Mouse (Mus musculus) retina, postnatal 1 day (tissue): Measurements from ENCODE around the gene Clec2h.
A peak's percentile ranks its signal among the peaks of the same experiment; 100 is the strongest.
"Not testable (repeated sequence)": the region's sequence is repeated elsewhere in the genome, so short reads cannot be mapped to it uniquely, and the experiment has no call there.

Experiments
- DNase-seq: peaks from one replicate; pipeline ENCODE4 v3.0.0-alpha.2; 2012

Gene Clec2h

DNA sequence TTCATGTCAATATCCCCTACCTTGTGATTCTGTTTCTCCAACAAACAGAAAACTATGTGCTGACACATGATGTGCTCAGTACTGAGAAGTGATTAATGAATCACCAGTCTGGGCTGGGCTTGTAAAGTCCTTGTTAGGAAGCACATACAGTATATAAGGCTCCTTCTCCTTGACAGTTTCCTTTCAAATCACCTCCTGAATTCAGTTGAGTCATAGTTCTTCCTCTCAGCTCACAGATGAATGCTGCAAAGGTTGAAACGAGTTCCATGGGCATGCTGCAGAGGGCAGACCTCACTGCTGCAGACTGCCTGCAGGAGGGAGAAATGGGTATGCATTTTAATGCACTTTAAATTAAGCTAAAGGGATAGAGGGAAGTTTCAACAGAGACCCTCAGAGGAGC lies at the start of gene Clec2h:
Clec2h (plus strand) TSS at position 180 of the 400 bp plus-strand sequence.
- DNase-seq = no peak

DNA sequence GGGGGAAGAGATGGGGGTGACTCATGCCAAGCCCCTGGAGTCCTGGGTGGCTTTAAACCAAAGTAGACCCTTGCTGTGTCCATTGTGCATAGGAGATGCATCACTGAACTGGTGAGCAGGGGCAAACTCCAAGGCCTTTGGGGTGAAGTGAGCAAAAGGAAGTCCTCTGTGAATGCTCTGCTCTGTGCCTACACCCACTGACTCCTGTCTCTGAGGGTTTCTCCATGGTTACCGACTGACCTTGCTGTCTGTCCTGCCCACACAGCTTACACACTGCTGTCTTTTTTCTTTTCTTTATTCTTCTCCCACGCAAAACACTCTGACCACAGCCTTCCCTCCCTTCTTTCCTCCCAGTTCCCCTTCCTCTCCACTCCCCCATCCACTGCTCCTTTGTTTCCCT lies 39.5 kb upstream of the Clec2h start:
- no peak for DNase-seq

DNA sequence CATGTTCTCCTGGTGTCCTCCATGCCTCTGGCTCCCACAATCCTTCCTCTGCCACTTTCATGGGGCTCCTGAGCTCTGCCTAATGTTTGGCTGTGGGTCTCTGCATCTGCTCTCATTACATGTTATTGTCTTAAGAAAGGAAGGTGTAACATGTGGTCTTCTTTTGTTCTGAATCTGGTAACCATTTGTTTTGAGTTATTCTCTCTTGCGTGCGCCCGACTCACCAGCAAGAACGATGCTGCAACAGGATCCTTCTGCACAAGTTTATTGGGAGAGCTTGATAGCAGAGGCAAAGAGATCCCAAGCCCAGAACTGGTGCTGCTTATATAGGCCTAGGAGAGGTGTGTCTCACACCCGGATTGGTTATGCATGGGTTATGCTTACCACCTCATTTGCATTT lies 38.8 kb upstream of the Clec2h start, which contains the start of gene Klrb1a:
Klrb1a (minus strand) TSS at position 101 of the 400 bp plus-strand sequence.
- DNase-seq = not testable (repeated sequence)

DNA sequence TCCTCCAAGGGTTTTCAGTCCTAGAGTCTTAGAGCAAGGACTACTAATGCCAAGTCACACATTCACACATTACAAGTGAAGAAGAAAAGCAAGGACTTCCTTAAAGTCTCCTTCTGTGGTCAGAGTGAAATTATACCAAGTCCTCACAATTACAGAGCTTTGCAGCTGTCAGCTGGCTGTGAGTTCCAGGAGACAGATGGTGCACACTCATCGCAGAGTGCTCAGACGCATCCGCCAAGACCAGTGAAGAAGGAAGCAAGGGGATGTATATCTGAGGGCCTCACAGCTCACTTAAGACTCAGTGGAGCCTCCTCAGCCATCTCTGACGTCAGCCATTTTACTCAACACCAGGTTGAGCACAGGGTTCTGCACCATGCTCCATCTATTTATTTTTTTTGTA lies 37.8 kb upstream of the Clec2h start:
- DNase-seq = no peak

DNA sequence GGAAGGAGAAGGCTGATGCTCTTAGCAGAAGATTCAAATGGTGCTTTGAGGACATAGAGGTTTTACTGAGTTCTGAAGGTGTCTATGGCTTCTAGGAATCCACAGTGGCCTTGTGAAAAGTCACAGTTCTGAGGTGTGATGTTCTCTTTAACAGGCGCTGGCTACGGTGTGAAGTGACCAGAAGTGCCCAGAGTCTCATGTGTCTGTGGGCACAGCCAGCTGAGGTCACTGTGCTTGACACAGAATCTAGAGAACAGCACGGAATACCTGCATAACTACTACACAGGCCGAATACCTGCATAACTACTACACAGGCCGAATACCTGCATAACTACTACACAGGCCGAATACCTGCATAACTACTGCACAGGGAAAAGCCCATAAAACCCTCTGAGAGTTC lies 36.9 kb upstream of the Clec2h start:
- DNase-seq = not testable (repeated sequence)

DNA sequence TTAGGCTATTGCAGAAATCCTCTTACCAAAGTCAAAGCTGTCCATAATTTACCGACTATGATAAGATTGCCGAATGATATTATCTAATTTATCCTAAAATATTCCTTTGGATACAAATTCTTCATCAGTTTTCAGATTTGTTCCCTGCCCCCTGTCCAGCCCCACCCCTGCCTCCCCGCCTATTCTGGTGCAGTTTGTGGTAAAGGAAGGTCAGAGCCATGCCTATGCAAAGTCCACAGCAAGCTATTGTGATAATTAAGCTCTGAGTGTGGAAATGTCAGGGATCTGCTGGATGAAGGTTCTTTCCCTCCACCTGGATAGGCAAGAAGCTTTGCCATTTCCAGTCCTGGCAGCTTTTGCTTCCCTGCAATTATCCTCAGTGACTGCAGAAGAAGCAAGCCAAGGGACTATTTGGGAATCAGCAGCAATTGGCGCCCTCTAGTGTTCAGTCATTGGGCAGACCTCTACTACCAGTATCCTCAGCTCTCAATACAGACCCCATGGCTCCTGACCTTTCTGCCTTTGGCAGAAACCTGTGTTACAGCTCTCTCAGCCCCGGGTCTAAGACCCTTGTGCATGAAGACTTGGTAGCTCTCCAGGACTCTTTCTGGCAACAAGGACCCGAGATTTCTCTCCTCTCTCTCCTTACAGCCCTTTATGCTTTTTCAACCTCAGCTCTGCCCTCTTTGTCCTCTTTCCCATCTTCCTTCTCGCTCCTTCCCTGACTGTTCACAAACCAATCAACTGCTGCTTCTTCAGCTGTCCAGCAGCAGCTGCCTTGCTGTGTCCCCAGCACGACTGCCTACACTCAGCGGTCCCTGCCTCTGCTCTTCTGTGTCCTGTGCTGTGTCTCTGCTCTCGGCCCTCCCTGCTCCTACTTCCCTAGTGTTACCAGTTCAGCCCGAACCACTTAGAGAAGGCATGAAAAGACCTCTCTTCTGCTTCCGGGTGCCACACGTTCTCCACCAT lies 32.1 kb upstream of the Clec2h start:
- peak; percentile 82 for DNase-seq

DNA sequence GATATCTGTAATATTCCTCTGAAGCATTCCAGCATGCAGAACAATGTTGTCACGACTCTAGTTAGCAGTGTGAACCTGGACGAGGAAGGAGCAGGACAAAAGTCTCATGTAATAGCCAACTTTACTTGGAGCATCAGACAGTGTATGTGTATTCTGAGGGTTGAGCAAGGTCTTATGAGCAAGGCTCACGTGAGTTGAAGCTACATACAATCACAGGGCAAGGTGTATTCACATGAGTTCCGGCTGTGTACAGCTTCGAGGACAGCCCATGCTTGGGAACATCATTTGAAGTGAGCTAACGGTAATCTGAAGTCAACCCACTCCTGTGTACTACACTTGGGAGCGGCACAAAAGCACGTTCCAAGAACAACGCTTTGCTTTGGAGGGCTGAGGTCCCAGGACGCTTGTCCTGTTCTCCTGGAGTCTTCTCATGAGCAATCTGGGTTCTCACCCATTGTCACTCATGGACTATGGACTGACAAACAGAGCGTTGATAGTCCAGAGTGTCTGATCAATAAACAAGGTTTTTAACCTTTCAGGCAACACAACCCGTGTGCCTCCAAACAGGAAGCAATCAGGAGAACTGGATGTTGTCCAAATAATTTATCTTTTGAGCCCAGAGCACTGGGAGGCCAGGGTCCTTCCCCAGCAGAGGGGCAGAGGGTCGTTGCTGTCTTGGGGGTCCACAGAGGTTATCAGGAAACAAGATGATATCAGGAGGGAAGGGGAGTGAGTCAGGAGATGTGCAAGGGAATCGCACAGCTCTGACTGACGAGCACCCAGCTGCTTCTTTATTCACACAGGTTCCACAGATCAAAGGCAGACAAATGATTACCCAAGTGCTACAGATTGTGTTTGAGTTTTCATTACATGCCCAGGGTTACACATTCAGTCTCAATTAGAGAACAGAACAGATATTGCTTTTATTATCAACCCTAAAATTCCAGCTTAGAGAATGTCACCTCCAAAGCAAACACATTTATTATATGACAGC lies 31.0 kb upstream of the Clec2h start:
- not testable (repeated sequence) for DNase-seq

DNA sequence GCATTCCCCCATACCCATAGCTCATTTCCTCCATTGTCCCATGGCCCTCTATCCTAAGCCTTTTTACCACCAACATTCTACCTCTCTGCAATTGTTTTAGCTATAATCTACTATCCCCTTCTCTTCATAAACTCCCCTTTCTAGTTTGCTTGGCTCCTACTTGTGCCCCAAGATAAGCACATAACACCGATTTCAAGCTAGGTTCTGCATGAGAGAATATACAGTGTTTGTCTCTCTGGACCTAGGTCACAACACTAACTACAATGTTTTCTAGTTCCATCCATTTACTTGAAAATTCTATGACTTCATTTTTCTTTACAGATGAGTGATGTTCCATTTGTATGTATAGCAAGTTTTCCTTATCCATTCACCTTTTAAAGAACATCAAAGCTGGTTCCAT lies 21.5 kb upstream of the Clec2h start:
- DNase-seq = no peak

DNA sequence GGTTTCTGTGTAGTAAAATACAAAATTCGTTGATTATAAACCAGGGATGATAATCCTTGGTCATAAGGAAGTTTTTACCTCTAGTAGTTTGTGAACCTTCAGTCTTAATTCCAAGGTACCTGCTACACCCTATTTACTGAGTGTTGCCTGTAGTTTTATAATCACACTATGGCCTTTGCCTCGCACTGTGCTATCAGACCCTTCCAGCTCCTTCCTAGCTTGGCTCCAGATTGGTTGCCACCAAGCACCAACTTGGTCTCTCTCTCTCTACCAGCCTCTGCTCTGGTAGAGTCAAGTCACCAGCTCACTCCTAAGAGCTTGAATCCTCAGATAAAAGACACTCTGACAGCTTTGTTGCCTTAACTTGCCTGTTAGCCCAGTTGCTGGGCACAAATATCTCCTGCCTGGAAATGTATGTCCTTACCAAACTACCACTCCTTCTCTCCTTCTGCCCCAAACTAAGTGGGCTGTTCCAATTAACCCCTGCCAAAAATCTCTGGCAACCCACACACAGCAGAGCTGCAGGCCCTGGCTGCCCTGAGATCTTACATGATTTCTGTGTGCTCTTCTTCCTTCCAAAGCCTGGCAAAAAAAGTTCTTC lies 21.0 kb upstream of the Clec2h start:
- DNase-seq = no peak

DNA sequence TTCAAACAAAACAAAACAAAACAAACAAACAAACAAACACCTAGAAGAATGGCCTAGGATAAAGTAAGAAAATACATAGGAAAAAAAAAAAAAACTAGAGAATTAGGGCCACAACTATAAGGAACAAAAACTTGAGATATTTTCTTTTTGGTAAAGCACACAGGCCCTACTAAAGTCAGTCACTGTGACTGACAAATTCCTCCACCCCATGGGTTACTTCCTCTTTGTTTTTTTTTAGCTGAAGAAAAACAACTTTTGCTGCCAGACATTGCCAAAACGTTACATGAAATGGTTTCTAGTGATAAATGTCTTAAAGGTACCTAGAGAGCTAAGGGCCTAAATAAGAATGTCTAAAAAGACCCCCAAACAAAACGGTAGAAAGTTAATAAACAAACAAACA lies 18.2 kb upstream of the Clec2h start:
- DNase-seq = no peak

DNA sequence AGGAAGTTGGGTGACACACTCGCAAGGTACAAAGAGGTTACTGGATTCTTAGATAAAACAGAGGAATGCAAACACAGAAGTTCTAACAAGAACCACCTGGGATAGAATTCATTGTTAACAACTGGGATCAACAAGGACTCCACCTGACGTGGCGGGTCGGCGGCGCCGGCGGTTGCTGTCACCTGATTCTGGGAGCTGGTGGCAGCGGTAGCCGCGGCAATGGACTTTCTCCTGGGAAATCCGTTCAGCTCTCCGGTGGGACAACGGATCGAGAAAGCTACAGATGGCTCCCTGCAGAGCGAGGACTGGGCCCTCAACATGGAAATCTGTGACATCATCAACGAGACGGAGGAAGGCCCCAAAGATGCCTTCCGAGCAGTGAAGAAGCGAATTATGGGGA lies 17.5 kb upstream of the Clec2h start:
- DNase-seq = not testable (repeated sequence)

DNA sequence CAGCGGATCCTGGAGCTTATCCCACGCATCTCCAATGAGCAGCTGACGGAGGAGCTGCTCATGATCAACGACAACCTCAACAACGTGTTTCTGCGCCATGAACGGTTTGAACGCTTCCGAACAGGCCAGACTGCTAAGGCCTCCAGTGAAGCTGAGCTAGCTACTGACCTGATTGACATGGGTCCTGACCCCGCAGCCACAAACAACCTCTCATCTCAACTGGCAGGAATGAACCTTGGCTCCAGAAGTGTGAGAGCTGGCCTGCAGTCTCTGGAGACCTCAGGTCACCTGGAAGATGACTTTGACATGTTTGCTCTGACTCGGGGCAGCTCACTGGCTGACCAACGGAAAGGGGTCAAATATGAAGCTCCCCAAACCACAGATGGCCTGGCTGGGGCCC lies 16.5 kb upstream of the Clec2h start:
- not testable (repeated sequence) for DNase-seq

DNA sequence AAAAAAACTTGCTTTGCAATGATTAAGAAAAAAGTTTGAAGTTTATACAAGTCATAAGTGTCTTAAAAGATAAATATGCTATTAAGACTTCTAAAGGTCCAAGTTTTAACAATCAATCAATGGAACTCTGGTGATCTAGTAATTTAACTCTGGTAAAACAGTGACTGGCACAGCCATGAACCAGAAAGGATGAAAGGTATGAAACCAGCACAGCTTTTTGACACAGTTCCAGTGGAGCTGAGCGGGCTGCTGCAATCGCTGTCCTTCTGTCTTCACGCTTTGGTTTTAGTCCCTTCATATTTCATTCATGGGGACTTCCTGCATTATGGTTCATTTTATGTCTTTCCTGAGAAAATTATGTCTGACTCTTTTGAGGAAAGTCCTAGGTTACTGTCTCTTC lies 12.5 kb upstream of the Clec2h start:
- DNase-seq = no peak

DNA sequence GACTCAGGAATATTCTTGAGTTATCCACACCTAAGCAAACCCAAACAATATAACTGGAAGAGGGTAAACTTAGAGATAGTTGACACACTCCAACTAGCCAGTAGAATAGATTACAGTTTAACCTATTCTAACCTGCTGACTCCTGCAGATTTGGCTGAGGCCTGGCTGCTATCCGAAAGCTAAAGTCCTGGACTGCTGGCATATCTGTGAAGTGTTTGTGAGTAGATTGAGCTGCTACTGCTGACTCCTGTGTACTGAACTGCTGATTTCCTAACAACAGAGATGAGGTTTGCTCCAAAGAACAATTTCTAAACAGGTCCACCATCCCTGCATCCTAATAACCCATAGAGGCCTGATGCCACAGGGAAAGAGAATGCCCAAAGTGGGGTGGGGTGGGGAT lies 12.0 kb upstream of the Clec2h start:
- no peak for DNase-seq

DNA sequence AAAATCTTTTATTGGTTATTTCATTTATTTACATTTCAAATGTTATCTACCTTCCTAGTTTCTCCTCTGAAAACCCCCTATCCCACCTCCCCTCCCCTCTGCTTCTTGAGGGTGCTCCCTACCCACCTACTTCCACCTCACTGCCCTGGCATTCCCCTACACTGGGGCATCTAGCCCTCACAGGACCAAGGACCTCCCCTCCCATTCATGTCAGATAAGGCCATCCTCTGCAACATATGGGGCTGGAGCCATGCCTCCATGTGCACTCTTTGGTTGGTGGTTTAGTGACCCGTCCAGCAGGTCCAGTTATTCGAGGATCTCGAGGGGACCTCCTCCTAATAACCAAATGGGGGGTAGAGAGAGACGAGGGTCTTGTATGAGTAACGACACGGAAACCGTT lies 11.4 kb upstream of the Clec2h start:
- DNase-seq = not testable (repeated sequence)

DNA sequence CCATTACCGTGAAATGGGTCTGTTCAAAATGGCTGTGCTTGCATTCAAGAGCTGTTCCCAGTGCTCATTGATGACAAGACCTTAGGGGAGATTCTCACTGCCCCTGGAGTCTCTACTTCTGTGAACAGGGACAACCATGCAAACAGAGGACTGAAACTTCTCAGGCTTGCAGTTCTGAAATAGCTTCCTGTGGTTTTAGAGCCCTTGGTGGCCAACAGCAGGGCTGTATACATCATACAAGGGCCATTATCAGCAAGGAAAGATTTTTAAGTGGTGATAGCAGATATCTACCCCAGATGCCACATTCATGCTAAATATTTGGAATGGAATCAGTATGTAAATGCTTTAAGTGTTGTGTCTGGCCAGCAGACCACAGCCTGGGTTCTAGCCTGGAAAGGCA lies 9.2 kb upstream of the Clec2h start:
- no peak for DNase-seq

DNA sequence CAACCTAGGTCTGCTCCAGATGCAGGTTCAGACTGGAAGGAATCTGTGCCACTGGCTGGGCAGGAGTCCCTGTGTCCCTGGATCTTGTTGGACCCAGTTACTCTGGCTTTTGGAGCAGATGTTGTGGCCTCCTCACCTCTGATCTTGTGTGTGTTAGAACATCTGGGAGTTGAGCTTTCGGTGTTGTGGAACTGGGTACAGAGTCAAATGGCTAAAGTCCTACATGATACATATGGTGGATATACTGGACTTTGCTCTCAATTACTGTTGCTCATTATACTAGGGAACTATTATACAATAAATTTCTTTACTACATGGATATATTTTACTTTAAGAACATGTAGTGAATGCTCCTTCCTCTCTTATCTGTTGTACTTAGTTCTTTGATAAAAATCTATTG lies 936 bp upstream of the Clec2h start:
- DNase-seq = no peak

DNA sequence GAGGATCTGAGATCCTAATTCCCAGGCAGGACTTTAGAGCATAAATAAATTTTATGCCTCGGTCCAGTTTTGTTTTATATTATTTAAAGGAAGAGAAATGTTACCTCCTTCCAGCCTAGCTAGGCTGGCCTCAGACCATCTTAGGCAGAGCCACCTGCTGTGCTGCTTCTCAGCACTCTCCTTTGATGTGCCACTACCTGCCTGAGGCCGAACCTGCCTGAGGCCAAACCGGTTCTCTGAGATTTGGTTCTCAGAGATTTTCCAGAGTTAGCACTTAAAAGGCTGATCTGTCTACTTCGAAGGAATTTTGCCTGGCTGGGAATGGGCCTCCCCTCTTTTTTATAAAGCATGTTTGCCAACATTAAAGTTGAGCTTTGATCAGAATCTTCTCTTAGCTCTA lies 7.8 kb downstream of the Clec2h start:
- DNase-seq = no peak

DNA sequence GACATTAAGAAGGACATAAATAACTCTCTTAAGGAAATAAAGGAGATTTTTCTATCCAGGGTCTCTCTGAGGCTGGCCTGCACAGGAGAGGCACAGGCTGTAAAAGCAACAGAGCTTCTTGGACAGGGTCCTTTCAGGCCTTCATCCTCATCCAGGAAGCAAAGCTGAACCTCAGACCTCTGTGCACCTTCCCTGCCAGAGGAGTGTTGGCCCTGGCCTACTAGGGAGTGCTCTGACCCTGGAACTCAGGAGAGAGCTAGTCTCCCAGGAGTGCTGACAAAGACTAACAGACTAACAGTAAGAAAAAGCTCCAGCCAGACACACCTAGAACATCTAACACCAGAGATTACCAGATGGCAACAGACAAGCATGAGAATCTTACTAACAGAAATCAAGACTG lies 17.4 kb downstream of the Clec2h start:
- DNase-seq = no peak

DNA sequence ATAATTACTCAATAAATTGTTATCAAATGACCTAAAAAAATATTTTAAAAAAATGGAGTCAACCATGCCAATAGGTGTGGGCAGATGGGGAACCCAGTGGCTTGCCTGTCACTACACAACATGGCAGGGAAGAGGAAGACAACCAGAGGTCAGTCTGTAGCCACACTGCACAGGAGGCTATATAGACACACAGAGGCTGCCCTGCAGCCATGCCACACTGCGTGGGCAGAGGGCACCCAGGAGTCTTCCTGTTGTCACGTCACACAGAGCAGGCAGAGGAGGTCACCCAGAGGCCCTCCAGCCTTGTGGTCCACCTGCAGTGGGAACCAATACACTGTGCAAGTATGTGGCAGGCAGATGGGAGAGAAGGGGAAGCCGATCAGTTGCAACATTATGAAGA lies 39.5 kb downstream of the Clec2h start:
- DNase-seq = no peak

DNA sequence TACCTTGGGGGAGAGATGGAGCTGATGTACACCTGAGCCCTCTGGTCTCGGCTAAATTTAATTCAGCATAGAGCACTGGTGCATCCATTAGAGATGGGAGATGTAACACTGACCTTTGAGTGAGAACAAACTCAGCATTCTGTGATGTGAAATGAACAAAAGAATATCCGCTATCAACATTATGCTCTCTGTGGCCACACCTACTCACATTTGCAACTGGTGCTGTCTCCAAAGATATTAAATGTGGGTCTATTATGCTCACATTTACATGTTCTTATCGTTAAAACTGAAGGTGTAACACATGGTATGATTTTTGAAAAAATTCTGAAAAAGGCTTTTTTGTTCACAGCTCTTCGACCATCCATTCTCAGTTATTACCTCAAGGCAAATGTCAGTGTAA lies 60.8 kb downstream of the Clec2h start, which contains the start of gene Klrb1:
Klrb1 (minus strand) TSS at position 101 of the 400 bp plus-strand sequence.
- no peak for DNase-seq
